Mouse (Mus musculus): Measurements from ENCODE around the gene Plagl2. TPM values are rescaled to one million over a fixed set of nuclear protein-coding genes. Genes with fewer than 3 reads are reported as not detected.
"Not testable (repeated sequence)": the region's sequence is repeated elsewhere in the genome, so short reads cannot be mapped to it uniquely, and the experiment has no call there.

The Plagl2 gene
- 10 to 100 TPM; 18.9 to 24.1 (median 21.5) TPM for polyA plus RNA-seq (2017; shearing (Covaris generic))

DNA sequence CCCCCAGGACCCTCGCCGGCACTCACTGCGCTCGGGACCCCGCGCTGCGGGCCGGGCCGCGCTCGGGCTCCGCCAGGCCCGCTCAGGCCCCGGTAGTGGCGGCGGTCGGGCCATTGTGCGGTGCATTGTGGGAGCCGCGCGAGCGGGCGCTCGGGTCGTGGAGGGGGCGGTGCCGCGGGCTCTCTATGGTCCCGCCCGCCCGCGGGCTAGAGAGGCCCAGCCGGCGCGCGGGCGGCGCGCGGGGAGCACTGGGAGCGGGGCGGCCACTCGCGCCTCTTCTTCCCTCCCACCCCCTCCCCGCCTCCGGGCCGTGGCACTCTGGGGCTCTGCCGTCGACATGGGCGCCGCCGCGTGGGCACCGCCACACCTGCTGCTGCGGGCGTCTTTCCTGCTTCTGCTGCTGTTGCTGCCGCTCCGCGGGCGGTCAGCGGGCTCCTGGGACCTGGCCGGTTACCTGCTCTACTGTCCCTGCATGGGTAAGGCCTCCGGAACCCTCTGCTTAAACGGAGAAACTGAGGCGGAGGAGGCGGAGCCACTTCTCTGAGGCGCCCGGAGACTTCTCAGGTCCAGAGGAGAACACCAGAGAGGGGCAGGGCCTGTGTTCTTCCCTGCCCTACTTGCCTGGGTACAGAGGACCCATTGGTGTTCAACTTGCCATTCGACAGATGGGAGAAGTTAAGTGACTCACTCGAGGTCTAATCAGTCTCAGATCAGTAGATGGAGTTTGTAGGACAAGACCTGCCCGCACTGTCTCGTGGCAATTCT lies at the start of gene Plagl2, which contains the start of gene Pofut1:
TSS of gene Plagl2 (minus strand) at position 177 of the 765 bp plus-strand sequence.
TSS of gene Pofut1 (plus strand) at position 284 of the 765 bp plus-strand sequence.
- peak; percentile 83 for ATAC-seq

DNA sequence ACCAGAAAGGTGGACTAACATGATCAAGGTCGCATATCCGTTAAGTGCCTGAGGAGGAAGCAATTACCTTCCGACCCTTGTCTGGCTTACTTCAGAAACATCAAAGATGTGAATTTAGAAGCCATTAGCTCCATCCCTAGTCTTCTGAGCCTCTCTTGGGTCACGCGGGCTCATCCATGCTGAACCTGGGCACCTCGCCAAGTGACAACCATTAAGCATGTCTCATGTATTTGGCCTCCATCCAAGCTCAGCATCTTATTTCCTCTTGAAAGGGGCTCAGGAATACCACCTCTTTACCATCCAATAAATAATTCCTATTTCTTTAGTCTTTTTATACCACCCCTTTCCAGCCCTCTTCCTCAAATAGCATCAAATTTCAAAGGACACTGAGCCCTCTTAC lies 46.6 kb upstream of the Plagl2 start:
- no peak for ATAC-seq

- ATAC-seq, result no peak
These were observed 45.3 kb upstream of the Plagl2 start for GRCm38 (mm10) chr2:153286524-153286923.

- ATAC-seq, result no peak
These were observed 42.7 kb upstream of the Plagl2 start for GRCm38 (mm10) chr2:153283919-153284318.

- peak; percentile 95 for ATAC-seq
These were observed 37.1 kb upstream of the Plagl2 start for GRCm38 (mm10) chr2:153278357-153278756.

GRCm38 (mm10) chr2:153276846-153277245 lies 35.6 kb upstream of the Plagl2 start:
- not testable (repeated sequence) for ATAC-seq

- ATAC-seq, result peak; percentile 11
These were observed 35.2 kb upstream of the Plagl2 start for GRCm38 (mm10) chr2:153276440-153276839.

- ATAC-seq, result not testable (repeated sequence)
These were observed 34.4 kb upstream of the Plagl2 start for GRCm38 (mm10) chr2:153275577-153275976.

DNA sequence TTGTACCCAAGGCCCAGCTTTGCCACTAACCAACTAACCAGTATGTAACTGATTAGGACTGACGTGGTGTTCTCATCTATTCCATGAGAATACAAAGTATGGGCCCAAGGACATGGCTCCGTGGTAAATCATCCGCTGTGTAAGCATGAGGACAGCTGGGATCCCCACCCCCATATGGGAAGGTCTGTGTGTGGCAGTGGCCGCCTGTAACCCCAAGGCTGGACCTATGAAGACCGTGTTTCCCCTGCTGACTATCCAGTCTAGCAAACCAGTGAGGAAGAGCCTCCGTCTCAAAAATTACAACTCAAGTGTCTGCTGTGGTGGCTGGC lies 33.7 kb upstream of the Plagl2 start:
- no peak for ATAC-seq

GRCm38 (mm10) chr2:153274200-153274918 lies 33.1 kb upstream of the Plagl2 start:
- not testable (repeated sequence) for ATAC-seq

DNA sequence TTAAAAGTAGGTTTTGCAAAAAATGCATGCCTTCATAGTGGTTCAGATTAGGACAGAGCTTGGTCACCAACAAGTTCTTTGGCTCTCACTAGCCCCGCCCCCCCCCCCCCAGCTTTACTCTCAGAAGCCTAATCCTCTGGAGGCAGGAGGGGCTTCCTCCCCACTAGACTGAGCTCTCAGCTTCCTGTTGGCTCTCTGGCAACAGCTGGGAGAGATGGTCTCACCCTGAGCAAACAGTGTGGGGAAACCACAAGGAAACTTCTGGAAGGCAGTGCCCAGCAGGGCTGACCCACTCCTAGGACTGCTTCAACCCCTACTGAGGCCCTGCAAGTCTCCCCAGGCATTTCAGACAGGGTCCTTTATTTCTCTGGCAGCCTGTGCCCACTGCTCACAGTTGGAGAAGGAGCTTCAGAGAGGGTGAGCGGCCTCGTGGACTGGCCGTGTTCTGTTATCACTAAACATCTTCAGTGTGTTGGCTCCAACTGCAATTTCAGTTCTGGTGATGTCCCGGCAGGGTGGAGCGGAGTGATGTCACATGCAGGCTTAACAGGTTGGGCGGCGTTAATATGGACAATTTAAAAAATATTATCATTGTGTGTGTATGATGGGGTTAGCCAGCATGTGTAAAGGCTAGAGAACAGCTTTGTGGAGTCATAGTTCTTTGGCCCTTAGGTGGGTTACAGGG lies 29.1 kb upstream of the Plagl2 start:
- not testable (repeated sequence) for ATAC-seq

DNA sequence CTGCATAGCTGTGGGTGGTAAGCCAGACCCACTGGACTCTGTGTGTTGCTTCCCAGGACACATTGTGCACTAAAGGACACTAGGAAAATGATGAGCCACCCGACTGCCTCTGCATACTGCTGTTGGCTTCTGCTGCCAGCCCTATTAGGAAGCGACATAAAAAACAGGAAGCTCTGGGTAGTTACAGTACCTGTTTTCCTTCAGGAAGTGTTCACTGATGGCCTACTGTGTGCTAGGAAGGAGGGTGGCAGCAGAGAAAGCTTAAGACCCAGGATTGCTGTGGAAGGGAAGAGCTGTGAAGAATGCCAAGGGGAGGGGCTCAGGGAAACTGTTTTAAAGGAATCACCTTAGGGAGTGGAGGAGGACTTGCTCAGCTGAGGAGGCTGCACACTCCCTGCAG lies 26.1 kb upstream of the Plagl2 start:
- ATAC-seq, result no peak

GRCm38 (mm10) chr2:153263053-153263452 lies 21.8 kb upstream of the Plagl2 start:
- ATAC-seq, result peak; percentile 99

- ATAC-seq, result no peak
These were observed 18.8 kb upstream of the Plagl2 start for GRCm38 (mm10) chr2:153259864-153260674.

GRCm38 (mm10) chr2:153259030-153259863 lies 18.0 kb upstream of the Plagl2 start:
- ATAC-seq, result no peak

GRCm38 (mm10) chr2:153256604-153257003 lies 15.4 kb upstream of the Plagl2 start:
- ATAC-seq, result no peak

GRCm38 (mm10) chr2:153249751-153250150 lies 8.5 kb upstream of the Plagl2 start:
- ATAC-seq, result no peak

DNA sequence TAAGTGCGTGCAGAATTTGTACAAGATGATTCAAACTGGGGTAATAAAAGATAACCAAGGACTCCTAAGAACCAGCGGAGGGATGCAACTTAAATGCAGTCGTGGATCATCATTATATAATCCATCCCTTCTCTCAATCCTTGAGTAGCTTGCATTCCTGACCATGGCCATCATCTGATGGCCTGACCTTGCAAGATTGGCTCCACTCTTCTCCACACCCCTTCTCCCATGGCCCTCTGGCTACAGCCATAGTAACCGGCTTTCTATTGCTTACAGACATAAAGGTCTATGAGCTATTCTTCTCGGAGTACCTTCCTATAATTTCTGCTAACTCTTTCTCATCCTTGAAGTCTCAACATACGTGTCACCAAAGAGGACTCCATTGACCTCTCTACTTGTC lies 930 bp upstream of the Plagl2 start:
- no peak for ATAC-seq

DNA sequence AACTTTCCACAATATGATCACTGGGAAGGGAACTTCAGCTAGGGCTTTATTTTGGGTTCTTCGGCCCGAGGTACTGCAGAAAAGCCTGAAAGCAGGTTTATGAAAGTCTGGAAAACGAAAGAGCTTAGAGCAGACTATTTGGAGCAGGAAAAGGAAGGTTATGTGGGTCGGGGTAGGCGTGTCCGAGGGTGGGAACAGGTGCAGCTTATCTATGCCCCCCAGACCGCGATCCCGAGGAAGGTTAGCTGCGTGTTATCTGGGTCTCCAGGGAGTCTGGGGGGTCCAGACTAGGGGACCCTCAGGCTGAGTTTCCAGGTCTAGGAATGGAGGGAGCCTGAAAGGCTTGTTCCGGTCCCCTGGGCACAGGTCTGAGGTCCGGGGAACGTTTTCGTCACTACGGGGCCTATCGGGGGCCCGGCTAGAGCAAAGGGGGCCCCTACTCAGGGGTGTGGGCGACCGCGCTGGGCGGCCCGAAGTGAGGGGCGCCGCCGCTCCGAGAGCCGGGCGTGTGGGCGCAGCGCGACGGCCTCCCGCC lies 458 bp downstream of the Plagl2 start:
- ATAC-seq, result peak; percentile 23

- no peak for ATAC-seq
These were observed 1.3 kb downstream of the Plagl2 start for GRCm38 (mm10) chr2:153239860-153240480.
